Mouse (Mus musculus) Patski (cell line): ENCODE data around the gene Fgfr2. TPM values are rescaled to one million over a fixed set of nuclear protein-coding genes. Genes with fewer than 3 reads are reported as not detected.
"Not testable (repeated sequence)": the region's sequence is repeated elsewhere in the genome, so short reads cannot be mapped to it uniquely, and the experiment has no call there.

Experiments
- ATAC-seq: fragments of 100-300 bp; one replicate; pipeline ENCODE4 v1.8.0; 2021
- CTCF ChIA-PET: fragments of 350-600 bp; sonication (Branson Sonifier 250); formaldehyde crosslinking; loops from one replicate; lab custom pipeline; 2022; ENCODE audit warnings: inconsistent platforms; lab: Charles Lee
- POLR2A ChIA-PET: fragments of 350-600 bp; sonication (Branson Sonifier 250); formaldehyde crosslinking; loops from one replicate; lab custom pipeline; 2022; ENCODE audit warnings: antibody characterized with exemption, inconsistent platforms; lab: Charles Lee
- DNase-seq: peaks from one replicate; pipeline ENCODE4 v3.0.0-alpha.2; 2011; ENCODE audit warnings: low read depth, low spot score
- H3K27me3 ChIP-seq: fragments of 371-371 bp; one replicate; pipeline ENCODE4 v1.5.1; 2021
- CTCF ChIP-seq: fragments of 100-300 bp; IDR thresholded peaks from one replicate; pipeline ENCODE4 v1.5.1; 2021
- in situ Hi-C: fragments of 300-500 bp; cut with MboI; formaldehyde crosslinking; loops from 3 replicates; pipeline ENCODE4 v1.11.1; 2018; ENCODE audit warnings: low pct_unique_long_range_greater_than_20kb, mixed read lengths
- polyA plus RNA-seq: library from polyadenylated mRNA; unstranded; gene quantifications from one replicate; pipeline ENCODE4 v1.2.3, GENCODE M21; 2021

Gene Fgfr2
- polyA plus RNA-seq, 1 experiment from 2014 or later: 48.8 TPM

DNA sequence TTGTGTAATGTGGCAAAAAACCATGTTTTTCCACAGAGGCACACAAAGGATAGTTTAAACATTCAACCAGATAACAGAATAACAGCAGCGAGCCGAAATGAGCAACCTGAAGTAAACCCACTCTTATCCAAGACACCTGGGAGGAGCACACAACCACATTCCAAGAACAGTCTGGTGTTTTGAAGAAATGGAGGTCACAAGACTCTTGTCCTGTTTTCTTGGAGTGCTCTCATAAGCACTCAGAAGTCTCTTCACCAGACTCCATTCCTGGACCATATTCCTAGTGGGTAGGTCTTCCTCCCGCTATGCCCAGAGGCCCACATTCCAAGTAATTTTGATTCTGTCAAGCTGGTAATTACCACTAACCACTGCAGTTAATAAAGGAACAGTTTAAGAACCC lies 1973.0 kb downstream of the Fgfr2 start:
- in situ Hi-C loops: no loop called here
- DNase-seq (no peak), ATAC-seq (no peak)
- POLR2A ChIA-PET: no interaction called here
- peaks cover 6% of the 10 kb centered on the region for H3K27me3 ChIP-seq
- no peak for TF ChIP-seq CTCF
- CTCF ChIA-PET: no interaction called here

- DNase-seq: no peak
- CTCF ChIA-PET: no interaction called here
- H3K27me3 ChIP-seq: peaks cover 10% of the 10 kb centered on the region
- no peak for TF ChIP-seq CTCF
- POLR2A ChIA-PET: no interaction called here
- no peak for ATAC-seq
- in situ Hi-C loops: no loop called here
Observed at GRCm38 (mm10) chr7:131146214-131146613, 1976.9 kb downstream of the Fgfr2 start, which contains the start of gene 4933402N03Rik. TSS of gene 4933402N03Rik (minus strand) at chr7:131146314.

DNA sequence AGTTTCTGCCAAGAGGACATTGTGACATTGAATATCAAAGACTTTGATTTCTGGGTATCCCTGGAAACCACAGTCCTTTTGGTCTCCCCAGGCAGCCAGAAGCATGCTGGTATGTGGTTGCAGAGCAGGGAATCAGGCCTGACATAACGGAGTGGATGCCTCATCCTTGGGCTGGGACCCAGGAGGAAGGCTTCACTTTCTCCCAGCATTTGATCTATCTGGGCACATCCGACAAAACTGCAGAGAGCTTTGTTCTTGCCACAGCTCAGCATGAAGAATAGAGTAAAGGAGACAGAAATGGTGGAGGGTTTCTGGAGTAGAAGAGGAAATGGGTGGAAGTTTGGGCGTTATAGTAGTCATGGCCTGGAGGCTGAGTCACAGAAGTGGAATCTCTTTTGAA lies 1990.0 kb downstream of the Fgfr2 start:
- no peak for ATAC-seq
- DNase-seq: no peak
- no peaks in the 10 kb centered on the region for H3K27me3 ChIP-seq
- in situ Hi-C loops: no loop called here
- POLR2A ChIA-PET: no interaction called here
- no peak for TF ChIP-seq CTCF
- CTCF ChIA-PET: interaction anchor here (0.9 kb wide), 1 partner anchor 21 kb away, joined by 4 read pairs; no protein-coding TSS in a partner anchor

- no peak for TF ChIP-seq CTCF
Observed at GRCm38 (mm10) chr7:131130021-131130420, 1993.1 kb downstream of the Fgfr2 start.

DNA sequence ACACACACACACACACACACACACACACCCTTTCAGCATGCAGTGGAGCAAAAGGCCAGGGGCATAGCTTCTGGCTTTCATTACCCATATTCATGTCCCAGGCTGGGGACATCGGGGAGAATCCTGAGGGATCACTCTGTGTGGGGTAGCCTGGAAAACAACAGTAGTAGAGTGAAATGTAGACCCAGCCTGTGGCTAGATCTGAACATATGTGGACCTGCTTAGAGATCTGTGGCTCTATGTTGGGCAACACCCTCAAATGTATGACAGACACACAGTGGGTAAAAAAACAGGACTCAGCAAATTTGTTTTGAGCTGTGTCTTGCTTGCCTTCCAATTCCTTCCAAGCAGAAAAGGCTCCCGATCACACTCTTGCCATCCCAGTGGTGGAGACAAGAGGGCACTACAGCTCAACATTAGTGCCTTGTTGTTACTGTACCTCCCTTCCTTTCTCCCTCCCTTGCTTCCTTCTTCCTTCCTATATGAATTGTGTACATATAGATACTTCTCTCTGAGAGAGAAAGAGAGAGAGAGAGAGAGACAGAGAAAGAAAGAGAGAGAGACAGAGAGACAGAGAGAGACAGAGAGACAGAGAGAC lies 2000.8 kb downstream of the Fgfr2 start:
- in situ Hi-C loops: no loop called here
- DNase-seq (no peak), ATAC-seq (no peak)
- ChIA-PET POLR2A (no interaction called here), CTCF (interaction anchor here (2.0 kb wide), 1 partner anchor 9 kb away, joined by 4 read pairs; no protein-coding TSS in a partner anchor)
- no peaks in the 10 kb centered on the region for H3K27me3 ChIP-seq
- peak; percentile 13 for TF ChIP-seq CTCF

More at GRCm38 (mm10) chr7:131130021-131130420, 1993.1 kb downstream of the Fgfr2 start:
- POLR2A ChIA-PET: no interaction called here
- DNase-seq (no peak), ATAC-seq (no peak)
- no peaks in the 10 kb centered on the region for H3K27me3 ChIP-seq
- in situ Hi-C loops: no loop called here
- CTCF ChIA-PET: no interaction called here

- DNase-seq (no peak), ATAC-seq (no peak)
- CTCF ChIA-PET: no interaction called here
- POLR2A ChIA-PET: no interaction called here
- no peak for TF ChIP-seq CTCF
- in situ Hi-C loops: no loop called here
- H3K27me3 ChIP-seq: no peaks in the 10 kb centered on the region
Observed at GRCm38 (mm10) chr7:131114434-131114833, 2008.7 kb downstream of the Fgfr2 start.

DNA sequence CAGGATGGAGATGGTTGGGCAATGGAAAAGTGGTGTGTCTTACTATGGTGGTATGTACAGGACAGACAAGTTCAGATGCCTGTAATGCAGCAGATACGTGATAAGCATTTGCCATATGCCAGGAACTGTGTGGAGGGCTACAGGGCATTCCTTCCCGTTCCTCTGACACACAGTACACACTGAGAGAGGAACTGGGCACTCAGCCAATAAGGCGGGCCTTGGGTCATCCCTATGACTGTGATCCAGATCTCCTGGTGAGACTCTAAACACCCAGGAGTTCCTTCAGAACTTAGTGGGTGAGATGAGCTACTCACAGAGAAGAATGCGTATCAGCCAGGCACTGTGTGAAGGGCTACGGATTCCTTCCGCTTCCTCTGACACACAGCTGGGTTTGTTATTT lies 2009.5 kb downstream of the Fgfr2 start:
- DNase-seq (no peak), ATAC-seq (no peak)
- in situ Hi-C loops: no loop called here
- no peaks in the 10 kb centered on the region for H3K27me3 ChIP-seq
- POLR2A ChIA-PET: interaction anchor here (0.7 kb wide), 1 partner anchor 336 kb away, joined by 3 read pairs; no protein-coding TSS in a partner anchor
- no peak for TF ChIP-seq CTCF
- CTCF ChIA-PET: no interaction called here

- POLR2A ChIA-PET: no interaction called here
- in situ Hi-C loops: no loop called here
- CTCF ChIA-PET: interaction anchor here (0.8 to 1.6 kb wide), 8 partner anchors 9 to 179 kb away, joined by 3 to 4 read pairs (median 3); no protein-coding TSS in a partner anchor
Observed at GRCm38 (mm10) chr7:131112486-131112885, 2010.7 kb downstream of the Fgfr2 start.

DNA sequence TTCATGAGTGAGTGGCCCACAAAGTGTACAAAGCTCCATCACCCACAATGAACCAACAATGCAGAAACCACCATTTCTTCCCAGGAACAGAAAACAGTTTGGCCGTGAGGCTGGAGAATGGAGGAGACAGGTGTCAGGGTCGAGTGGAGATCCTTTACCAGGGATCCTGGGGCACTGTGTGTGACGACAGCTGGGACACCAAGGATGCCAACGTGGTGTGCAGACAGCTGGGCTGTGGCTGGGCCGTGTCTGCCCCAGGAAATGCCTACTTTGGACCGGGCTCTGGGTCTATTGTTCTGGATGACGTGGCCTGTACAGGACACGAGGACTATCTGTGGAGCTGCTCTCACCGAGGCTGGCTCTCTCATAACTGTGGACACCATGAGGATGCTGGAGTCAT lies 2040.7 kb downstream of the Fgfr2 start:
- DNase-seq, POLR2A ChIA-PET, ATAC-seq, in situ Hi-C loops: not testable (repeated sequence)
- H3K27me3 ChIP-seq: peaks cover 13% of the 10 kb centered on the region
- CTCF ChIA-PET: interaction anchor here (1.2 kb wide), 1 partner anchor 28 kb away, joined by 3 read pairs; no protein-coding TSS in a partner anchor

More at GRCm38 (mm10) chr7:131112486-131112885, 2010.7 kb downstream of the Fgfr2 start:
- peak; percentile 48 for ATAC-seq
- no peaks in the 10 kb centered on the region for H3K27me3 ChIP-seq
- no peak for DNase-seq
- peak; percentile 82 for TF ChIP-seq CTCF

DNA sequence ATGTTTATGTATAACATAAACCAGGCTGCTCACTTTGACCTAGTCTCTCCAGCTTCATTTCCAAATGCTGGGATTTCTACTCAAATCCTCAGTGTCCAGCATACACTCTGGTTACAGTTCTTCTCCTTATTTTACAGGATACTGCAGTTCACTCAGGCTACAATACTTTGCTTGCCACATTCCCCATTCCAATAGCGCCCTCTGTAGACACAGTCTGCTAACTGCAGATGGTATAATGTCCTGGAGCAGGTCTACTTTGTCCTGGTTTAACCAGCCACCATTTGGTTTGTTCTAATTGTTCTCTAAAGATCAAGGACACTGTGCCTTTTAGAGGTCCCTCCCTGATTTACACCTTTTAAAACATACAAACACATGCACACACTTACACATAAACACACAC lies 2047.2 kb downstream of the Fgfr2 start:
- no peak for DNase-seq
- H3K27me3 ChIP-seq: no peaks in the 10 kb centered on the region
- POLR2A ChIA-PET: no interaction called here
- no peak for ATAC-seq
- peak; percentile 35 for TF ChIP-seq CTCF
- in situ Hi-C loops: no loop called here
- CTCF ChIA-PET: no interaction called here

DNA sequence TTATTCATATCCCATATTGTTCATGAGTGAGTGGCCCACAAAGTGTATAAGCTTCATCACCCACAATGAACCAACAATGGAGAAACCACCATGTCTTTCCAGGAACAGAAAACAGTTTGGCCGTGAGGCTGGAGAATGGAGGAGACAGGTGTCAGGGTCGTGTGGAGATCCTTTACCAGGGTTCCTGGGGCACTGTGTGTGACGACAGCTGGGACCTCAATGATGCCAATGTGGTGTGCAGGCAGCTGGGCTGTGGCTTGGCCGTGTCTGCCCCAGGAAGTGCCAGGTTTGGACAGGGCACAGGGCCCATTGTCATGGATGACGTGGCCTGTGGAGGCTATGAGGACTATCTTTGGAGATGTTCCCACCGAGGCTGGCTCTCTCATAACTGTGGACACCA lies 2049.1 kb downstream of the Fgfr2 start:
- DNase-seq, H3K27me3 ChIP-seq, in situ Hi-C loops, CTCF ChIA-PET, POLR2A ChIA-PET, ATAC-seq: not testable (repeated sequence)

- H3K27me3 ChIP-seq, DNase-seq, CTCF ChIA-PET, in situ Hi-C loops, ATAC-seq, POLR2A ChIA-PET: not testable (repeated sequence)
Observed at GRCm38 (mm10) chr7:131073476-131073875, 2049.7 kb downstream of the Fgfr2 start.
